Mouse (Mus musculus) lung, adult 2 months (tissue): ENCODE results near the gene Aven.

Experiments
- CTCF ChIP-seq: fragments of 200-500 bp; IDR thresholded peaks from 2 replicates; pipeline ENCODE4 v1.5.1; 2011; ENCODE audit warnings: mild to moderate bottlenecking, low read length, control low read depth; ENCODE audit not compliant: insufficient read depth
- POLR2A ChIP-seq: fragments of 200-500 bp; IDR thresholded peaks from 2 replicates; pipeline ENCODE4 v1.6.1; 2011; ENCODE audit warnings: low read depth, mild to moderate bottlenecking, control low read depth, low read length, borderline replicate concordance; ENCODE audit errors: extremely low read depth

DNA sequence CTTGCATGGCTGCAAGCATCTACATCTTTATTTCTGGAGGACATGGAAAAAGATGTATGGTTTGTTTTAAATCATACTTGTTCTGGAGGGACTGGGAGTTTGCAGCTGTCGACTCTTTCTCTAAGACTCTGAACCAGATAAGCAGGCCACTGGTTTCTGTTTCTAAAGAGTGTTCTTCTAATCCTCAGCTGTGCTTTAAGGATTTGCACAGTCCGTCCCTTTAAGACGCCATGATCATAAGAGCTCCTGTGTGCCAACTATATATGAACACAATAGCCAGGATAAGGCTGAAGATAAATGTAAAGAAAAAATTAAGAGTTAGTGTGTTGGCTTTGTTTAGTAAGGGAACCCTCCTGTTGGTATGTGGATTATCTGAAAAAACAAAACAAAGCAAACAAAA lies 24.0 kb downstream of the Aven start:
- TF ChIP-seq CTCF (no peak), POLR2A (no peak)
